Mouse (Mus musculus) bone marrow macrophage, adult 2 months (primary cell): ENCODE results near the gene Calm2.

Experiments used
- CTCF ChIP-seq: IDR thresholded peaks from 2 replicates; pipeline ENCODE4 v1.5.1; 2012; ENCODE audit warnings: low read depth, mild to moderate bottlenecking, low read length, moderate library complexity
- POLR2A ChIP-seq: IDR thresholded peaks from 2 replicates; pipeline ENCODE4 v1.6.1; 2012; ENCODE audit warnings: mild to moderate bottlenecking, low read depth, low read length, borderline replicate concordance

GRCm38 (mm10) chr17:87429431-87429830 lies 17.3 kb downstream of the Calm2 start:
- no peak for TF ChIP-seq CTCF
- TF ChIP-seq POLR2A = no peak
